Mouse (Mus musculus): Measurements from ENCODE around the gene Tmbim4.

Tmbim4 gene

GRCm38 (mm10) chr10:120201131-120201921, at the start of gene Tmbim4:
Tmbim4 (plus strand) TSS chr10:120201590.
- DNase-seq (ENCODE audit: low spot score), result peak; percentile 84

DNA sequence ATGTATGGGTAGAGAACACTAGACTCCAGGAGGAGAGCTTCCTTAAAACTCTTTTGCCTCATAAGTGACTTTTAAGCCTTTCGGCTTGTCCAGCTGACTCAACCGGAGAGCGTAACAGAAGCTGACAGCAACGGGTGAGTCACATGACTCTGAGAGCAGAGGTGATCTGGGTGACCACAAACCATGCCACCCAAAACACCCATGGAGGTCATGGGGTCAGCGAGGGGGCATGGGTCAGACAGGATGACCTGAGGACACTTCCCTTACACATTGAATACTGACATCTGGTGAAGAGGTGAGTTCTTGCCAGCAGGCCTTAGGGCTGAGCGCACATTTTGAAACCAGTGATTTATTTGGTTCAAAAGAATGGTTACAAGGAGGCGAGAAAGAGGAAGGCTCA, 49.7 kb upstream of the Tmbim4 start:
- no peak for DNase-seq (ENCODE audit: low spot score)

GRCm38 (mm10) chr10:120153911-120154310, 47.5 kb upstream of the Tmbim4 start:
- DNase-seq (ENCODE audit: low spot score), result no peak

GRCm38 (mm10) chr10:120160533-120160932, 40.9 kb upstream of the Tmbim4 start:
- peak; percentile 84 for DNase-seq (ENCODE audit: low spot score)

DNA sequence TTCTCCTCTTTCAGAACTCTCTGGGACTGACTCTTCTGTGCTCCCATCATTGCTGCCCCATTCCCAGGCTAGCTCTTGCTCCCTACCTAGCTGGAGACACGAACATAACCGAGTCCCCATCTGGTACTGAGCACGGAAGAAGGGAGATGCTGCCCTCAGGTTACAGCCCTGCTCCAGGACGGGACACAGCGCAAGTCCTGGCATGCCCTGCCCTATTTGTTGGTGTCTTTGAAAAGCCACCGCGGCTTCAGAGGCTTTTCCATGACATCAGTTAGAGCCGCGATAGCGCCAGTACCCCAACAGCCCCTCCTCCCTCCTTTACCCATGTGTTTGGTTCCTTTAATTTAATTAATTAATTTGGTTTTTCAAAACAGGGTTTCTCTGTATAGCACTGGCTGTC, 38.5 kb upstream of the Tmbim4 start:
- no peak for DNase-seq (ENCODE audit: low spot score)

DNA sequence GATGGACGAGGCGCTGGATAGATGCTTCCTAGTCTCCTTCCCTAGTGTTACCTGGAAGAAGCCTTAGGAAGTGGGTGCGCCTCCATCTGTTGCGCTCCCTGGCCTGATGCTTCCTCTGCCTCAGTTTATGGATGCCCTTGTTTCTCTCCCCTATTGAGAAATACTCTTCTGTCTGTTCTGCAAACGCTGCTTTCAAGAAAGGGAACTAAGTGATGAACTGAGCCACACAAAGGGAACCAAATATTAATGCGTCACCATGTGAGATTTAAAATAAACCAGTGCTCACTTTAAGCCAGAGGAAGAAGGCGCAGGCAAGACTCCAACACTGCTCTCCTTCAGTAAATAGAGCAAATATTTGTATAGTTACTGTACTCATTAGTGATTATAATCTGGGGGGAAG, 37.9 kb upstream of the Tmbim4 start:
- DNase-seq (ENCODE audit: low spot score), result no peak

DNA sequence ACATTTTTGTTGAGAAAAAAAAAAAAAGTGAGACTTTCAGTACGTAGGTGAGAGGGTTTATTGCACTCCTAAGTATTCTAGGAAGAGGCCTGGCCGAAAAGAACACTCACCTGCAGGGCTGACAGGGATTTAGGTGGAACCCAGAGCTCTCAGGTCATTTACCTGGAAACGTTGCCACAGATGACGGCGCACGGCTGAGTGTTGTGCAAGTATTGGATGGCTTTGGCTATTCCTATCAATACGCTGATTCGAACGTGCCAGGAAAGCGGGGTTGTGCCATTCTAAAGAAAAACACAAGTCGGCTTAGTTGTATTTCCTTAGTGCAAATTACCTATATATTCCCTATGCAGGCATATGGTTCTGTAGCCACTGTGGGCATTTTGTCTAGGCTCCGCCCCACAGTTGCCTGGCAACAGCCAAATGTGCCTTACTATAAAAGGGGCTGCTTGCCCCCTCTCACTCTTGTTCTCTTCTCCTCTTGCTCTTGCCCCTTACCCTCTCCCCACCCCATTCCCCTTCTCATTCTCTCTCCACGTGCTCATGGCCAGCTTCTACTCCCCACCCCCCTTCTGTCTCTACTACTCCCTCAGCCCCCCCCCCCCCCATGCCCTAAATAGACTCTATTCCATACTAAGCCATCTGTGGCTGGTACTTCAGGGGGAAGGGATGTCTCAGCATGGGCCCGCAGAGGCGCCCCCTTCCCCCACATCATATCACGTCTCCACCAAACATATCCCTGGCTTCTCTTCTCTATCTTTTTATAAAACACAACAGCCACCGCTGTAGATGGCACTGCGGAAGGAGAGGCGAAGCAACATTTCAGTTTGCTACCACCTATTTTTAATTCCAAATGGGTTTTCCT, 36.2 kb upstream of the Tmbim4 start:
- no peak for DNase-seq (ENCODE audit: low spot score)

DNA sequence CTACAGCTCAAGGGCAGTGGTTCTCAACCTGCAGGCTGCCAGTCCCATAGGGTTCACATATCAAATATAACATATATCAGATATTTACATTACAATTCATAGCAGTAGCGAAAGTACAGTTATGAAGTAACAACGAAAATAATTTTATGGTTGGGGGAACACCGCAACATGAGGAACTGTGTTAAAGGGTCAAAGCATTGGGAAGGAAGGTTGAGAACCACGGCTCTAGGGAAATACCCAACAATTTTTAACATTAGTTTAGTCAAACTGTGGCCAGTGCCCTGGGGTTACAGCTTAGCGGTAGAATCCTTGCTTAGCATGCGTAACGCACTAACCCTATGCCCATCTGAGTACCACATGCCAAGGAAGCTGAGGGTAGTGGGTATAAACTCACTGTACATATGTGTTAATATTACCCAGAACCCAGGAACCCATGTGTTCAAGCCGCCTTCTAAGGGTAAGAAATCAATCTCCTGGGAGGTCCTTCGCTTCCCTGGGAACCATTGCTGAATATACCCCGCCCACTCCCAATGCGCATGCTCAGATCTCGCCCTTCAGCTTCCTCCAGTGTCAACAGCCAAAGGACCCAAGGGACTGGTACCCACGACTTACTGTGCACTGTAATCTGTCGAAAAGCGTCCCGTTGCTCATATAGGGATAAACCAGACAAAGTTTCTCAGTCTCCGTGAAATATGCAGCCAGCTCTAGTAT, 35.4 kb upstream of the Tmbim4 start:
- DNase-seq (ENCODE audit: low spot score), result no peak

DNA sequence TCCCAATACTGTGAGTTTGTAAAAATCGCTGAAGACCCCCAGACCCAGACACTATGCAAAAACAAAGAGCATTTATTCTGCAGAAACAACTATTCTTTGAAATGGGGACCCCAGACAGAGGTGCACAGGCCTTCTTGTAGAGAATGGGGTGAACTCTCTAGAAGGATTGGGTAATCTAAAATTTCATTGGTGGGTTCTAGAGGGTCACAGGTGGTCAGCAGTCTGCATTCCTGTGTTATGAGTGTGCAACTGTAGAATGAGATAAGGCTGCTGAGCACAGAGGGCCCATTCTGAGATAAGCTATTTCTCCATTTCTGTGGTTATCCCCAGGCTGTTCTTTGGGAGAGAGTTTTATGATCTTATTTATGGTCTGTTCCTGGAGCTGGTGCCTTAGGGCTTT, 33.3 kb upstream of the Tmbim4 start:
- no peak for DNase-seq (ENCODE audit: low spot score)

DNA sequence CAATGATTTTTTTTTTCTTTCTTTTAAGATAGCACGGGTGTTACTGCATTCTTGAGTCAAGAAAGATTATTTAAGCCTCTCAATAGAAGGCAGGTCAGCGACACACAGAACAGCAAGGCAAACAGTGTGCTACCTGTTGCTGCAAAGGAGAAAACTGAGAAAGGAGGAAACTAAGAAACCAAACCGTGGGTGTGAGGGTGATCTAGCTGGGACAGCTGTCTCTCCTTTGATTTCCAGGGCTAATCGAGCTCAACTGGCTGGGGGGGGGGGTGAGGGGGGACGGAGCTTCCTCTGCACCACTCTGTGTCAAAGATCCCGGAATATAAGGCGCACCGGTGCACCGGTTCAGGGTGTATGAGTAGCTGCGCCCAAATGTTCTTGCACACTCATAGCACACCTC, 32.3 kb upstream of the Tmbim4 start:
- no peak for DNase-seq (ENCODE audit: low spot score)

DNA sequence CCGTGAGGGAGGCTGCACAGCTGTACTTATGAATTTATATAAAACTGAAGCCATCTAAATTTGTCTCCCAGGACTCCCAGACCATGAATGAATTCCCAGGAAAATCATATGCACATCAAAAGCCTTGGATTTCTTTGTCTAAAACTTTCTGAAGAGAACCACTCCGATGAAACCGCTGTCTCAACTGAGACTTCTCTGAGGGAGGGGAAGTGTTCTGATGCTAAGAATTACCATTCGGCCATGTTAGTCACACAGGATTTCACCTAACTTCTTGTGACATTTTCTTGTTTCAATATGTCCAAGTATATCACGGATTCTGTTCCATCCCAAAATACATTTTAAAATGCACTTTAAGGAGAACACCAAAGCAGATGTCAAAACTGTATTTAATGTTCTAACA, 31.5 kb upstream of the Tmbim4 start:
- DNase-seq (ENCODE audit: low spot score), result no peak

- no peak for DNase-seq (ENCODE audit: low spot score)
These were observed 31.1 kb upstream of the Tmbim4 start for GRCm38 (mm10) chr10:120170277-120170676.

- DNase-seq (ENCODE audit: low spot score), result no peak
These were observed 30.1 kb upstream of the Tmbim4 start for GRCm38 (mm10) chr10:120171340-120171739.

- no peak for DNase-seq (ENCODE audit: low spot score)
These were observed 27.1 kb upstream of the Tmbim4 start for GRCm38 (mm10) chr10:120174192-120174705.

GRCm38 (mm10) chr10:120182887-120183286, 18.5 kb upstream of the Tmbim4 start:
- peak; percentile 51 for DNase-seq (ENCODE audit: low spot score)

DNA sequence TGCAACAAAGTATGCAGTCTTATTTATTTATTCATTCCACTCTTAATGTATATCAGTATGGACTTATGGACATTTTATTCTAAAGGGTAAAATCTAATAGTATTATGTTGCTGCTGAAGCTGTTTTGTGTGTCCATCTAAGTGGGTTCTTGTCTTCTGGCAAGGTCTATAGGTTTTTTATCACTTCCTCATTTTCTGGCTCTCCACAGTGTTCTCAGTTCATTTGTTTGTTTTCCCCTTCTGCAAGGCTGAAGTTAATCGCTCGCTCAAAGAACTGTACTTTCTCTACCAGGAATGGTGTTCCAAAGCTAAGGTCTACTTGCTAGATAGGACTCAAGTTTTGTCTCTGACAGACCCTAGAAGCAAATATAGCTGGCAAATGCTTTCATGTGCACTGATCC, 18.0 kb upstream of the Tmbim4 start:
- no peak for DNase-seq (ENCODE audit: low spot score)

- DNase-seq (ENCODE audit: low spot score), result no peak
These were observed 12.9 kb upstream of the Tmbim4 start for GRCm38 (mm10) chr10:120188513-120188912.

GRCm38 (mm10) chr10:120189276-120189675, 12.1 kb upstream of the Tmbim4 start:
- DNase-seq (ENCODE audit: low spot score), result no peak

GRCm38 (mm10) chr10:120189782-120190181, 11.6 kb upstream of the Tmbim4 start:
- DNase-seq (ENCODE audit: low spot score), result peak; percentile 35

DNA sequence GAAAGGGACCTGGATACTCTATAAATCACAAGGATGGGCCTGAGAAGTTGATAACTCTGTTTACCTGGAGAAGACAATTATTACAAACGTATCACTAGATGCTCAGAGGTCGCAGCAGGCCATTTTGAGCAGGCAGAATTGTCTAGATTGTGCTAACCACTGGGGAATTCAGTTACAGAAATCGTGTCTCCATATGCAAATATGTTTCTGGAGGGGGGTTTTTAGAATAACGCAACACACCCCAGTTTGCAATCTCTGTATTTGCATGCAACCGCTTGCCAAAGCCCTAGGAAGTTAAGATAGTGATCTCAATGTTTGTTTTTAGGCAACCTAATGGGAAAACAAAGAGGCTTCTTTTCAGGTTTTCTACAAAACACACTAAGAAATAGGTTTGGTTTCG, 10.2 kb upstream of the Tmbim4 start:
- no peak for DNase-seq (ENCODE audit: low spot score)

GRCm38 (mm10) chr10:120192278-120192677, 9.1 kb upstream of the Tmbim4 start:
- DNase-seq (ENCODE audit: low spot score), result no peak

- no peak for DNase-seq (ENCODE audit: low spot score)
These were observed 8.1 kb upstream of the Tmbim4 start for GRCm38 (mm10) chr10:120193255-120193654.
